Mouse (Mus musculus): ENCODE measurements at regions not wholly inside any gene's neighbourhood (a gene's known extent, or its start where the extent isn't known, plus 50 kb on each side); places are given as distances from the start of the nearest gene placed in this dataset.

DNA sequence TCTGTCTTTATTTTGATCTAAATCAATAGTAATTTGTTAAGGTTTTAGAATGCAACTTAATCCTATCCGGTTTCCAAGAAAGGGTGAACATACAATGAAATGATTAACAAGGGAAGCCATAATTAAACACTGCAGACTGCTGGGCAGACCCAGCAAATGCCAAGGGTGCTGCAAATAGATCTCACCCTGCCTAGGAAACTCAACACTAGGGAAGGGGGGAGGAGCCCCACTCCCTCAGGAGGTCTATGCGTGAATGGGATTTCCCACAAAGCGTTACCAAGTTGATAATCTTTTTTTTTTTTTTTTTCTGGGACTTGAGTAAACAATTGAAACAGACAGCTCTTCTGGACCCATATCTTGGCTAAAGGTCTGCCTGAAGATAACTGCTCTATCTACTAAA, 95.4 kb downstream of the Mbip start:
- Histone ChIP-seq H3K36me3 (ENCODE audit: control insufficient read depth, insufficient read depth, low read length) (no peaks in the 10 kb centered on the region), H3K4me3 (ENCODE audit: control insufficient read depth, insufficient read depth, low read length) (no peak overlapping the region), H3K4me1 (replicated peaks; ENCODE audit: control insufficient read depth, insufficient read depth, low read length) (no peaks in the 10 kb centered on the region), H3K27ac (ENCODE audit: control insufficient read depth, insufficient read depth, low read length) (no peak overlapping the region), H3K27me3 (ENCODE audit: control insufficient read depth, insufficient read depth, low read length) (no peaks in the 10 kb centered on the region)
- 63% methylated on average over 3 of the region's 3 CpGs for WGBS
- no peak for DNase-seq
- no peak for TF ChIP-seq CTCF (IDR thresholded peaks at IDR 0.05; ENCODE audit: borderline replicate concordance, control insufficient read depth, extremely low read depth, insufficient read depth, low read length, poor library complexity)
- TF ChIP-seq POLR2A (IDR thresholded peaks at IDR 0.05; ENCODE audit: control insufficient read depth, extremely low read depth, insufficient read depth, low read length, poor library complexity), result no peak

DNA sequence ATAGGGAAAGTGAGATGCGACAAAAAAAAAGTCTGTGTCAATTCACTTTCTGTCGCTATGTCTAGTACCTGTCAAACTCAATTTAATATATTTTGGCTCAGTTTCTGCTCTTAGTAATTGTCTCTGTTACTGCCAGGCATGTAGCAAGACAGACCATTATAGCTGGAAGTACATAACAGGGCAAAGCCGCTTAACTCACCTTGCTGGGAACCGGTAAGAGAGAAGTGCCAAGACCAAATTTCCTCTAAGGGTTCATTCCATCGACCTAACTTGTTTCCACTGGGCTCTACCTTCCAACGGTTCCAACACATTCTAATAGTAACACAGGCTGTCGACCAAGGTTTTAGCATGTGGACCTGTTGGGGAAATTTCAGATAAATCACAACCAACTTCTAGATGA, 99.3 kb downstream of the Mbip start:
- WGBS, result 93% methylated on average over 7 of the region's 7 CpGs
- no peak for TF ChIP-seq POLR2A (IDR thresholded peaks at IDR 0.05; ENCODE audit: control insufficient read depth, extremely low read depth, insufficient read depth, low read length, poor library complexity)
- TF ChIP-seq CTCF (IDR thresholded peaks at IDR 0.05; ENCODE audit: borderline replicate concordance, control insufficient read depth, extremely low read depth, insufficient read depth, low read length, poor library complexity), result no peak
- Histone ChIP-seq H3K27ac (ENCODE audit: control insufficient read depth, insufficient read depth, low read length) (no peak overlapping the region), H3K4me1 (replicated peaks; ENCODE audit: control insufficient read depth, insufficient read depth, low read length) (no peaks in the 10 kb centered on the region), H3K36me3 (ENCODE audit: control insufficient read depth, insufficient read depth, low read length) (no peaks in the 10 kb centered on the region), H3K27me3 (ENCODE audit: control insufficient read depth, insufficient read depth, low read length) (no peaks in the 10 kb centered on the region), H3K4me3 (ENCODE audit: control insufficient read depth, insufficient read depth, low read length) (no peak overlapping the region)
- no peak for DNase-seq

DNA sequence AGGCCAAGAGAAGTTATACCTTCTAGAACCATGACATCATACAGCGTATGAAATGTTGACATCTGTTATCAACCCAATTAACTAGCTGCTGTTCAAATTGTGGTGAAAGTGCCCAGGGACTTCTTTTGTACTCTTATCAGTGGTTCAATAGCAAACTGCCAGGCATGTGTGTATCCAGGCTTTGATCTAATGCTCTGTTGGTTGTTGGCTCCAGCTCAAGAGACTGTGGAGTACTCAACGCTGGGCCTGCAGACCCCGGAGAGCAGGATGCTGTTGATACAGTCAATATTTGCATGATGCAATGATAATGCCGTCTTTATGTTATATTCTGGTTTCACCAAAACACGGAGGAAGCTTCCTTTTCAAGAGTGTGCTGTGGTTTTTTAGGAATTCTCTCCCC, 102.9 kb downstream of the Mbip start:
- Histone ChIP-seq H3K27ac (ENCODE audit: control insufficient read depth, insufficient read depth, low read length) (no peak overlapping the region), H3K4me1 (replicated peaks; ENCODE audit: control insufficient read depth, insufficient read depth, low read length) (no peaks in the 10 kb centered on the region), H3K27me3 (ENCODE audit: control insufficient read depth, insufficient read depth, low read length) (no peaks in the 10 kb centered on the region), H3K36me3 (ENCODE audit: control insufficient read depth, insufficient read depth, low read length) (no peaks in the 10 kb centered on the region), H3K4me3 (ENCODE audit: control insufficient read depth, insufficient read depth, low read length) (no peak overlapping the region)
- WGBS, result 72% methylated on average over 5 of the region's 5 CpGs
- no peak for DNase-seq
- TF ChIP-seq CTCF (IDR thresholded peaks at IDR 0.05; ENCODE audit: borderline replicate concordance, control insufficient read depth, extremely low read depth, insufficient read depth, low read length, poor library complexity), result no peak
- TF ChIP-seq POLR2A (IDR thresholded peaks at IDR 0.05; ENCODE audit: control insufficient read depth, extremely low read depth, insufficient read depth, low read length, poor library complexity), result no peak

DNA sequence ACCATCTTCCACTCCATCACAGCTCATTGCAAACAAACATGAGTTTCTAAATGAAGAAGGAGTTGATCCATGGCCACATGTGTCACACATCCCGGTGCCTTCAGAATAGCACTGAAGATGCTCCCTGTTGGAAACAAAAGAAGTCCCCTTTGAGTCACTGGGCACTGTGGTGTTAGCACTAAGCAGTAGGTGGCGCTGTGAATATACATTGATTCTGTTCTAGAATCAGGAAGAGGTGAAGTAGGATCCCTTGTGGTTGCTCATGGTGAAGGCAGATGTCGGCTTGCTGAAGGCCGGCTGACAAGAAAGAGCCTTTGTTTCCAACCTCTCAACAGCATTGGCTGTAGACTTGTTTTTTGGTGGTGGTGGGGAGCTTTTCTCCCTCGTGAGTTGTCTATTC, 104.0 kb downstream of the Mbip start:
- DNase-seq, result no peak
- Histone ChIP-seq H3K27me3 (ENCODE audit: control insufficient read depth, insufficient read depth, low read length) (no peaks in the 10 kb centered on the region), H3K27ac (ENCODE audit: control insufficient read depth, insufficient read depth, low read length) (no peak overlapping the region), H3K36me3 (ENCODE audit: control insufficient read depth, insufficient read depth, low read length) (no peaks in the 10 kb centered on the region), H3K4me3 (ENCODE audit: control insufficient read depth, insufficient read depth, low read length) (no peak overlapping the region), H3K4me1 (replicated peaks; ENCODE audit: control insufficient read depth, insufficient read depth, low read length) (no peaks in the 10 kb centered on the region)
- TF ChIP-seq CTCF (IDR thresholded peaks at IDR 0.05; ENCODE audit: borderline replicate concordance, control insufficient read depth, extremely low read depth, insufficient read depth, low read length, poor library complexity), result no peak
- TF ChIP-seq POLR2A (IDR thresholded peaks at IDR 0.05; ENCODE audit: control insufficient read depth, extremely low read depth, insufficient read depth, low read length, poor library complexity), result no peak
- WGBS, result 32% methylated on average over 5 of the region's 5 CpGs

DNA sequence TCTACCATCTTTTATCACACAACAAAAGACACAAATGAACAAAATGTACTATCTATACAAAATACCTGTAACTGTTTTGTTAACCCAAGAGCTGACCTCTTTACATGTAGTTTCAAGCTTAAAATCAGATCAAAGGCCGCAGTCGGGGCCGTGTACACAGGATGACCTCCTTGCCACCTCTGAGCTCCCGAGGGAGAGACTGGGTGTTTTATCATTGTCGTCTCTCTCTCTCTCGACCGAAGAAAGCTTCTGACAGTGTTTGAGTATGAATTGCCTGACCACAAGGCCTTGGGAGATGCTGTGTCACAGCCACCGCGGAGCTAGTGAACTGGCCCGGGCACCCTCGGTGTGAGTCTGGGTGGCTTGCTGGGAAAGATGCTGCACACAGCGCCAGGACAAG, 105.5 kb downstream of the Mbip start:
- no peak overlapping the region for H3K4me3 ChIP-seq (ENCODE audit: control insufficient read depth, insufficient read depth, low read length)
- no peak overlapping the region for H3K27ac ChIP-seq (ENCODE audit: control insufficient read depth, insufficient read depth, low read length)
- no peaks in the 10 kb centered on the region for H3K27me3 ChIP-seq (ENCODE audit: control insufficient read depth, insufficient read depth, low read length)
- no peaks in the 10 kb centered on the region for H3K4me1 ChIP-seq (replicated peaks; ENCODE audit: control insufficient read depth, insufficient read depth, low read length)
- DNase-seq, result no peak
- H3K36me3 ChIP-seq (ENCODE audit: control insufficient read depth, insufficient read depth, low read length), result no peaks in the 10 kb centered on the region
- WGBS, result 75% methylated on average over 12 of the region's 12 CpGs
- no peak for TF ChIP-seq CTCF (IDR thresholded peaks at IDR 0.05; ENCODE audit: borderline replicate concordance, control insufficient read depth, extremely low read depth, insufficient read depth, low read length, poor library complexity)
- TF ChIP-seq POLR2A (IDR thresholded peaks at IDR 0.05; ENCODE audit: control insufficient read depth, extremely low read depth, insufficient read depth, low read length, poor library complexity), result no peak

DNA sequence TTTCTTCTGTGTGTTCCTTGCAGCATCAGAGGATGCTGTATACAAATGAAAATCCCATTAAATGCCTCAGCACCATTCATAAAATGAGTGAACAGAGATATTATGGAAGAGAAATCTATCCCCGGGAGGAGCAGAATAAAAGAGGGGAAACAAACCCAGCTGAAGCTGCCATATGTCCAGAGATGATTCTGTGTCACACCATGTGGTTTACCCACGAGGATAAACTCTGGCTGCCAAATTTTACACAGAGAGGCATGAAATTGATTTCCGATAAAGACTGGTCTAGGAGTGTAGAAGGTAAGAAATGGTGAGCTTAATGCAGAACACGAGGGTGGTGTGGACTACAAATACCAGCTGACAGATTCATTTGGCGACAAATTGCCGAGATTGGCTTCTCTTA, 111.1 kb downstream of the Mbip start:
- TF ChIP-seq POLR2A (IDR thresholded peaks at IDR 0.05; ENCODE audit: control insufficient read depth, extremely low read depth, insufficient read depth, low read length, poor library complexity), result no peak
- no peak for TF ChIP-seq CTCF (IDR thresholded peaks at IDR 0.05; ENCODE audit: borderline replicate concordance, control insufficient read depth, extremely low read depth, insufficient read depth, low read length, poor library complexity)
- no peak for DNase-seq
- Histone ChIP-seq H3K4me1 (replicated peaks; ENCODE audit: control insufficient read depth, insufficient read depth, low read length) (no peaks in the 10 kb centered on the region), H3K36me3 (ENCODE audit: control insufficient read depth, insufficient read depth, low read length) (no peaks in the 10 kb centered on the region), H3K27me3 (ENCODE audit: control insufficient read depth, insufficient read depth, low read length) (no peaks in the 10 kb centered on the region), H3K27ac (ENCODE audit: control insufficient read depth, insufficient read depth, low read length) (no peak overlapping the region), H3K4me3 (ENCODE audit: control insufficient read depth, insufficient read depth, low read length) (no peak overlapping the region)
- WGBS, result 93% methylated on average over 6 of the region's 6 CpGs

DNA sequence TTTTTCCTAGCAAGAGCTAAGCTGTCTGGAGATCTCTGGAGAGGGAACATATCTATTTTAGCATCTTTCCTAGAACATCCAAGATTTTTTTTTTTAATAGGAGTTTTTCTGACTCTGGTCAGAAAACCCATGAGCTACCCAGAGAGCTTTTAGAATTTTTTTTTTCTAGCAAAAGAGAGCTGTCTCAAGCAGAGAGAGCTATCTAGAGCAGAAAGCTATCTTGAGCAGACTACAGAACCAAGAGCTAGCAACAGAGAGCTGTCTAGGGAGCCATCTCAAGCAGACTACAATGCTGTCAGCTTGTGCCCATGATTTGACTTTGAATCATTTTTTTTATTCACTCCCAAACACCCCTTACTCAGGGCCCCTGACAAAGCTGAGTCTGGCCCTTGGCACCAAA, 112.5 kb downstream of the Mbip start:
- Histone ChIP-seq H3K4me1 (replicated peaks; ENCODE audit: control insufficient read depth, insufficient read depth, low read length) (no peaks in the 10 kb centered on the region), H3K27me3 (ENCODE audit: control insufficient read depth, insufficient read depth, low read length) (no peaks in the 10 kb centered on the region), H3K36me3 (ENCODE audit: control insufficient read depth, insufficient read depth, low read length) (no peaks in the 10 kb centered on the region), H3K4me3 (ENCODE audit: control insufficient read depth, insufficient read depth, low read length) (no peak overlapping the region), H3K27ac (ENCODE audit: control insufficient read depth, insufficient read depth, low read length) (no peak overlapping the region)
- DNase-seq, result no peak
- no peak for TF ChIP-seq POLR2A (IDR thresholded peaks at IDR 0.05; ENCODE audit: control insufficient read depth, extremely low read depth, insufficient read depth, low read length, poor library complexity)
- TF ChIP-seq CTCF (IDR thresholded peaks at IDR 0.05; ENCODE audit: borderline replicate concordance, control insufficient read depth, extremely low read depth, insufficient read depth, low read length, poor library complexity), result no peak

Measured in thymus, adult 2 months (tissue).